Mouse (Mus musculus): Measurements from ENCODE around the gene Aif1l.

GRCm38 (mm10) chr2:31952725-31953124 lies 2.8 kb downstream of the Aif1l start:
- TF ChIP-seq CTCF (IDR thresholded peaks at IDR 0.05), result no peak
- no peak for TF ChIP-seq EP300 (IDR thresholded peaks at IDR 0.05)

All from lung, postnatal 0 days (tissue).